Mouse (Mus musculus) macrophage (primary cell): ENCODE data around the gene Kcnq1. TPM values are rescaled to one million over a fixed set of nuclear protein-coding genes. Genes with fewer than 3 reads are reported as not detected.

Source experiments
- H3K27ac ChIP-seq: fragments of 350-480 bp; formaldehyde crosslinking; 2 replicates; pipeline ENCODE4 v1.9.0; 2021
- H3K36me3 ChIP-seq: fragments of 350-480 bp; formaldehyde crosslinking; 2 replicates; pipeline ENCODE4 v1.9.0; 2021; ENCODE audit errors: inconsistent target
- H3K4me3 ChIP-seq: fragments of 350-480 bp; formaldehyde crosslinking; 2 replicates; pipeline ENCODE4 v1.9.0; 2021; ENCODE audit errors: inconsistent target
- H3K79me2 ChIP-seq: fragments of 350-480 bp; formaldehyde crosslinking; 2 replicates; pipeline ENCODE4 v1.9.0; 2021; ENCODE audit errors: inconsistent target
- WGBS: methylation state at CpG from one replicate; pipeline ENCODE4 v1.1.7; 2026; ENCODE audit warnings: inconsistent platforms; ENCODE audit not compliant: missing documents; 5-methylcytosine and 5-hydroxymethylcytosine counted together
- polyA plus RNA-seq: library from polyadenylated mRNA; stranded (reverse); fragments of 250-400 nt; gene quantifications from 3 replicates; pipeline ENCODE4 v1.2.4, GENCODE M21; 2018; ENCODE audit warnings: inconsistent platforms

The Kcnq1 gene
- polyA plus RNA-seq, 1 experiment from 2014 or later: 0.07 TPM

GRCm38 (mm10) chr7:143437231-143437893 is 331.2 kb downstream of the Kcnq1 start:
- no peaks in the 10 kb centered on the region for H3K79me2 ChIP-seq
- WGBS: 88% methylated on average over 7 of the region's 18 CpGs
- H3K4me3 ChIP-seq: no peak overlapping the region
- no peaks in the 10 kb centered on the region for H3K36me3 ChIP-seq
- no peak overlapping the region for H3K27ac ChIP-seq

GRCm38 (mm10) chr7:143437894-143438581 is 331.9 kb downstream of the Kcnq1 start:
- no peaks in the 10 kb centered on the region for H3K79me2 ChIP-seq
- H3K4me3 ChIP-seq: no peak overlapping the region
- 19% methylated on average over 49 of the region's 63 CpGs for WGBS
- H3K36me3 ChIP-seq: no peaks in the 10 kb centered on the region
- H3K27ac ChIP-seq: no peak overlapping the region

DNA sequence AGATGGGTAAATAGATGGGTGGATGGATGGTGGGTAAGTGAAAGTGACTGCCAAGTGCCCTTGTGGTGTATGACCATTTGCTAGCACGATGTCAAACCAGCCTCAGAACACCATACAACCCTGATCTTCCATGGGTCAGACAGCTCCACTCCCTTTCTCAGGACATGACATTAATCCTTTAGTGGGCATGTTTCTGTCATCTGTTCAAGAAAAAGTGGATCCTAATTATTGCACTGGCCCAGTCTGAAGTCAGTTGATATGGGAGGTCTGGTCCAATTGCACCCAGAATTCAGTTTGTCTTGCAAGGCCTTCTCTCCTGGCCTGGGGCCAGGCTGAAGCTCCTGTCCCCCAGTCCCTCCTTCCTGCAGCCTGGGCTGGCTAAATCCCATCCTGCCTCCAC is 332.8 kb downstream of the Kcnq1 start:
- Histone ChIP-seq H3K4me3 (no peak overlapping the region), H3K27ac (no peak overlapping the region), H3K36me3 (no peaks in the 10 kb centered on the region), H3K79me2 (no peaks in the 10 kb centered on the region)
- 92% methylated on average over 1 of the region's 1 CpGs for WGBS

GRCm38 (mm10) chr7:143444580-143444954 is 338.4 kb downstream of the Kcnq1 start:
- no peaks in the 10 kb centered on the region for H3K79me2 ChIP-seq
- 54% methylated on average over 8 of the region's 8 CpGs for WGBS
- no peak overlapping the region for H3K4me3 ChIP-seq
- no peak overlapping the region for H3K27ac ChIP-seq
- H3K36me3 ChIP-seq: no peaks in the 10 kb centered on the region

GRCm38 (mm10) chr7:143444955-143445648 is 338.9 kb downstream of the Kcnq1 start:
- no peak overlapping the region for H3K4me3 ChIP-seq
- 13% methylated on average over 54 of the region's 55 CpGs for WGBS
- H3K36me3 ChIP-seq: no peaks in the 10 kb centered on the region
- H3K79me2 ChIP-seq: no peaks in the 10 kb centered on the region
- H3K27ac ChIP-seq: no peak overlapping the region

GRCm38 (mm10) chr7:143445651-143446460 is 339.7 kb downstream of the Kcnq1 start:
- 19% methylated on average over 53 of the region's 53 CpGs for WGBS

DNA sequence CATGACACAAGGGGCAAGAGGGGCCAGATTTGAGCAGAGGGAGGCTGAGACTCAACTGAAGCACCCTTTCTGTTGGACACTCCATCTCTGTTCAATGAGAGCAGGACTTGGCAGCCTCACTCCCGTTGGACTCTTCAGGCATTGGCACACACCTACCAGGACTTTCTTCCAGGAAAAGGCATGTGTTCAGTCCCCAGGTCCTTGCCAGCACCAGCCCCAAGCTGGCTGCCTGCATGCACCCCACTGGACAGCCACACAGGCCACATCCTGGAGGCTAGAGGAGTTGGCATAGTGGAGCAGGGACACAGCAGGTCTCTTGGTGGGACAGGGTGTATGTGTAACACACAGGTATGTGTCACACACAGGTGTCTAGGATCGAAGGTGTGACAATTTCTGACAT is 341.0 kb downstream of the Kcnq1 start:
- Histone ChIP-seq H3K79me2 (no peaks in the 10 kb centered on the region), H3K36me3 (no peaks in the 10 kb centered on the region), H3K27ac (no peak overlapping the region), H3K4me3 (no peak overlapping the region)
- 79% methylated on average over 2 of the region's 2 CpGs for WGBS

More at GRCm38 (mm10) chr7:143445651-143446460, 339.7 kb downstream of the Kcnq1 start:
- no peak overlapping the region for H3K27ac ChIP-seq
- H3K4me3 ChIP-seq: no peak overlapping the region
- H3K79me2 ChIP-seq: no peaks in the 10 kb centered on the region
- no peaks in the 10 kb centered on the region for H3K36me3 ChIP-seq

DNA sequence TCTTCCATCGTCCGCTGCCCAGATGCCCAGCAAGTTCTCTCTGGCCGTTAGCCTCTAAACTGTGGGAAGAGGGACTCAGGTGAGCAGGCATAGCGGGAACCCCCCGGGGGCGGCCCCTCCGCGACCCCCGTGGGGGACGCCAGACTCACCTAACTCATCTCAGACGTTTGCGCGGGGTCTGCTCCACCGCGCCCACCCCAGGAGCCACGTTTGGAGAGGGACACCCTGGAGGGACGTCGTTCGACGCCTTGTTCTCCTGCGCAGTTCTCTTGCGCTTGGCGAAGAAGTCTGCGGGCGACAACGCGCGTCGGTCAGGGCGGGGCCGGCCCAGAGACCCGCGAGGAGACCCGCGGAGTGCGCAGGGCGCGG is 352.8 kb downstream of the Kcnq1 start:
- Histone ChIP-seq H3K4me3 (no peak overlapping the region), H3K36me3 (no peaks in the 10 kb centered on the region), H3K27ac (no peak overlapping the region), H3K79me2 (no peaks in the 10 kb centered on the region)
- 46% methylated on average over 29 of the region's 38 CpGs for WGBS

DNA sequence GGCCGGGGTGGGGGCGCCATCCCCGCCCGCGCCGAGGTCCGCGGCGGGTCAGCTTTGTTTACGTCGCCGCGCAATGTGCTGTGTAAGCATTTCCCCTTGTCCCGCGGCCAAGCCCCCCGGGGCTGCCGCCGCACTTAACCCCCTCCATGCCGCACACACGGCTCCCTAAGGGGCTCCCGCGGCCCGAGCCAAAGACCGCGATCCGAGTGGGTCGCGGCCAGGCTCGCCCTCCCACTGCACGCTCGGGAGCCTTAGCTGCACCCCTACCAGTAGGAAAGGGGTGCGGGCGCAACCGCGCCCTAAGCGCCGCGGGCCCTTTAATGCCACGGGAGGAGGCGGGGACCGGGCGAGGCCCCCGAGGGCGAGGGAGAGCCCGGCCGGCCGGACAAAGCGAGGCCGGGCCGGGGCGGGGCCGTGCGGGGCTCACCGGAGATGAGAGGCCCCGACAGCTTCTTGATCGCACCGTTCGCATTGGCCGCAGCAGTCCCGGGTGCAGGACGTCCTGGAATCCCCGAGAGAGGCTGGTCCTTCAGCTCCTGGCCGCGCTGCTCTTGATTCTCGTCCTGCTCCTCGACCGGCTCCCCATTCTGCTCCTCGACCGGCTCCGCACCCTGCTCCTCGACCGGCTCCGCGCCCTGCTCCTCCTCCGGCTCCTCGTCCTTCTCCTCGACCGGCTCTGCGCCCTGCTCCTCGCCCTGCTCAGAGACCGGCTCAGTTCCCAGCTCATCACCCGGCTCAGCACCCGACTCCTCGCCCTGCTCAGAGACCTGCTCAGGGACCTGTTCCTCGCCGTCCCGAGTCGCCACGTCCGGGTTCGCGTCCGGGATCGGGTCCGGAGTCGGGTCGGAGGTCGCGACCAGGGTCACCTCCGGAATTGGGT is 353.4 kb downstream of the Kcnq1 start:
- Histone ChIP-seq H3K79me2 (no peaks in the 10 kb centered on the region), H3K27ac (no peak overlapping the region), H3K36me3 (no peaks in the 10 kb centered on the region), H3K4me3 (no peak overlapping the region)
- 35% methylated on average over 98 of the region's 100 CpGs for WGBS

DNA sequence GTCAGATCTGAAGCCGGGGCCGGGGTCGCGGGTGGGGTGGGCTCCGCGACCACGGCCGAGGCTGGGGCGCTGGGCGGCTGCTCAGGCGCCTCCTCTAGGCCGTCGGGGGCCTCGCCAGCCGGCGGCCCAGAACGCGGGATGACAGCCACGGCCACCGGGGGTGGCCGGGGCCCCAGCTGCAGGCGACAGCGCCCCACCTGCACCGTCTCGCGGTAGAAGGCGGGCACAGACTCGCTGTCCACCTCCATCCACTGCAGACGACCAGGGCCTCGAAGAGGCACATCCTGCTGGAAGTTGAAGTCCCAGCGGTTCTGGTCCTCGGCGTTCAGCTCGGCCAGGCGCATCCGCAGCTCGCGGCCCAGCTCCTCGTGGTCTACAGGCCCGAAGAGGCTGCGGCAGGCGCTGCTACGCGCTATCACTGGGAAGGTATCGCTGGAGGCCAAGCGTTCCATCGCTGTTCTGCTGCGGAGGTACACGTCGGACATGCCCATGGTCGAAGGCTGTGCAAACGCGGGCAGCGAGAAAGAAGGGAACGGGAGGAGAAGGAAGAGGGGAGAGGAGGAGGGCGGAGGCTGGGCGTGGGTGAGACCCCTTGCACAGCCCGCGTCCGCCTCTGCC is 354.2 kb downstream of the Kcnq1 start:
- Histone ChIP-seq H3K79me2 (no peaks in the 10 kb centered on the region), H3K4me3 (no peak overlapping the region), H3K27ac (no peak overlapping the region), H3K36me3 (no peaks in the 10 kb centered on the region)
- WGBS: 31% methylated on average over 37 of the region's 60 CpGs

- Histone ChIP-seq H3K79me2 (no peaks in the 10 kb centered on the region), H3K4me3 (no peak within 1 kb of the TSS), H3K36me3 (no peaks in the 10 kb centered on the region), H3K27ac (no peak within 1 kb of the TSS)
- 55% methylated on average over 37 of the region's 48 CpGs for WGBS
Measured at GRCm38 (mm10) chr7:143460874-143461273, 354.7 kb downstream of the Kcnq1 start, which contains the start of gene Cdkn1c. Gene Cdkn1c, minus strand, starts transcription at chr7:143461050.

DNA sequence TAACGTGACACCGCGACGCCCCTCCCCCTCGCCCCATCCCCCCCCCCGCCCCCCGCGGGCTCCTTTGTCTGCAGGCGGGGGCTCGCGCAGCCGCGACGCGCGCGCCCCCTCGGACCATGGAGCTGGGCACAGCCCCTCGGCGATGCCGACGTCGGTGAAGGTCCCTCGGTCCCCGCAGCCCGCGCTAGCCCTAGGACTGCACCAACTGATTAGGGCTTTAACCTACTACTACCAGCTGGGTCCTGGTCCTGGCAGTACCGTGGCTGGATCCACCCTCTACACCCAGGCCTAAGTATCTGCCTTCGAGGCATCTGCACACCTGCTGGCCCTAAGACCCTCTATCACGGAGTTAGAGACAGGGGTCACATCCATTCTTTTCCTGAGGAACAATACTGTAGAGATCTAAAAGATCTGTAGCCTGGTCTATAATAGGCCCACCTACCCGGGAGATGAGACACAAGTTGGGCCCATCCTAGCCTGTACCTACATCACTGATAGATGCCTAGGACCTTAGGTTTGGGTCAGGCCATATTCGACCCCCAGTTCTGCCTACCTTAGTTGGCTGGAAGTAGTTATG is 355.2 kb downstream of the Kcnq1 start:
- H3K27ac ChIP-seq: no peak overlapping the region
- H3K36me3 ChIP-seq: no peaks in the 10 kb centered on the region
- 32% methylated on average over 24 of the region's 32 CpGs for WGBS
- no peak overlapping the region for H3K4me3 ChIP-seq
- no peaks in the 10 kb centered on the region for H3K79me2 ChIP-seq

GRCm38 (mm10) chr7:143461920-143462319 is 355.8 kb downstream of the Kcnq1 start:
- WGBS: 54% methylated on average over 10 of the region's 11 CpGs
- no peaks in the 10 kb centered on the region for H3K36me3 ChIP-seq
- no peak overlapping the region for H3K27ac ChIP-seq
- H3K4me3 ChIP-seq: no peak overlapping the region
- H3K79me2 ChIP-seq: no peaks in the 10 kb centered on the region
